In genomic region chr1:73978576-73978975, GRCm38 (mm10) we compare ENCODE assay signal across 21 mouse cellular contexts.
A peak's percentile ranks its signal among the peaks of the same experiment; 100 is the strongest.
DNase-seq lines count a peak whose midpoint lies in the region; ATAC-seq and TF ChIP-seq lines count a peak whose summit lies in the region.
"Had no signal": no experiment of that assay in that cellular context is flagged by ENCODE, and none has a peak within 500 bp of the region (broad histone marks: within the 10 kb centered on the region; RNA-seq: fewer than 3 reads in every experiment).

No protein-coding gene starts in this region.

- H3K4me2 ChIP-seq in heart, embryonic 11.5 days, result no peak overlapping the region
- no peak overlapping the region for H3K4me2 ChIP-seq in hindbrain, embryonic 13.5 days
- no peak overlapping the region for H3K4me2 ChIP-seq in heart, embryonic 16.5 days (ENCODE audit: low read depth, low read length)
- no peak overlapping the region for H3K4me2 ChIP-seq in intestine, embryonic 16.5 days (ENCODE audit: low read depth, low read length)
- H3K4me2 ChIP-seq: embryonic facial prominence, embryonic 15.5 days; liver, embryonic 15.5 days; lung, embryonic 15.5 days had no signal

- peak in 1 of 2 experiments; percentile 53 for DNase-seq in heart, adult 2 months
- DNase-seq in hindbrain, embryonic 10.5 days (ENCODE audit: low spot score), result no peak
- DNase-seq in 416B (ENCODE audit: low read depth), result peak; percentile 8
- DNase-seq: adrenal gland, adult 2 months; B cell, adult 2 months; liver; lung, postnatal 36 days had no signal

- 0 out of 2 replicates have a peak, but pooled peaks have one; percentile 9 for TF ChIP-seq EP300 in heart, adult 2 months (IDR thresholded peaks at IDR 0.05; ENCODE audit: insufficient read depth, low read depth, low read length)

- peaks cover 59% of the 10 kb centered on the region for H3K36me3 ChIP-seq in heart, adult 2 months (ENCODE audit: control insufficient read depth, insufficient read depth, low read length)
- peaks cover 25% of the 10 kb centered on the region for H3K36me3 ChIP-seq in heart, embryonic 11.5 days (ENCODE audit: control insufficient read depth, insufficient read depth, low read length)
- peaks cover 3% of the 10 kb centered on the region; the same call in 1 of the 2 replicates for H3K36me3 ChIP-seq in hindbrain, embryonic 13.5 days
- H3K36me3 ChIP-seq in hindbrain, embryonic 10.5 days, result peaks cover 47% of the 10 kb centered on the region
- peaks cover 38% of the 10 kb centered on the region for H3K36me3 ChIP-seq in heart, embryonic 16.5 days (ENCODE audit: control insufficient read depth, insufficient read depth)
- H3K36me3 ChIP-seq in intestine, embryonic 16.5 days (ENCODE audit: control insufficient read depth, insufficient read depth, low read length), result no peaks in the 10 kb centered on the region
- H3K36me3 ChIP-seq: G1E had no signal

- ATAC-seq in heart, embryonic 11.5 days (replicated peaks; ENCODE audit: insufficient number of reproducible peaks, low FRiP score, low TSS enrichment), result no peak
- ATAC-seq in hindbrain, embryonic 13.5 days (ENCODE audit: low FRiP score), result no peak
- ATAC-seq in heart, embryonic 16.5 days (replicated peaks; ENCODE audit: extremely low read depth, insufficient read depth, low FRiP score), result no peak
- ATAC-seq in intestine, embryonic 16.5 days, result no peak
- ATAC-seq: inflammation-experienced regulatory T-cells, adult 6 months; Patski had no signal

- no peak for TF ChIP-seq POLR2A in heart, adult 2 months (IDR thresholded peaks at IDR 0.05; ENCODE audit: insufficient read depth, low read depth, low read length)

- peak overlapping the region; percentile 71 for H3K27ac ChIP-seq in heart, adult 2 months
- no peak overlapping the region for H3K27ac ChIP-seq in heart, embryonic 11.5 days (ENCODE audit: low read depth, low read length)
- peak overlapping the region; percentile 62 for H3K27ac ChIP-seq in hindbrain, embryonic 13.5 days
- H3K27ac ChIP-seq in hindbrain, embryonic 10.5 days, result no peak overlapping the region
- peak overlapping the region; percentile 80 for H3K27ac ChIP-seq in heart, embryonic 16.5 days (ENCODE audit: low read length)
- H3K27ac ChIP-seq in intestine, embryonic 16.5 days (ENCODE audit: low read length), result no peak overlapping the region
- H3K27ac ChIP-seq: embryonic facial prominence, embryonic 15.5 days; kidney, postnatal 0 days; liver, embryonic 15.5 days; lung, embryonic 15.5 days had no signal

- no peak overlapping the region for H3K9ac ChIP-seq in heart, adult 2 months (ENCODE audit: low read depth, low read length)
- H3K9ac ChIP-seq in heart, embryonic 11.5 days (ENCODE audit: low read depth, low read length), result no peak overlapping the region
- no peak overlapping the region for H3K9ac ChIP-seq in hindbrain, embryonic 13.5 days
- H3K9ac ChIP-seq in heart, embryonic 16.5 days (ENCODE audit: low read length), result peak overlapping the region; percentile 11; the same call in 1 of the 2 replicates
- H3K9ac ChIP-seq in intestine, embryonic 16.5 days (ENCODE audit: low read depth, low read length), result no peak overlapping the region
- H3K9ac ChIP-seq: embryonic facial prominence, embryonic 15.5 days; liver, embryonic 15.5 days; lung, embryonic 15.5 days had no signal

- 90% methylated on average over 1 of the region's 1 CpGs for WGBS in heart, adult 2 months
- WGBS in heart, embryonic 11.5 days (ENCODE audit: insufficient replicate concordance), result 100% methylated on average over 1 of the region's 1 CpGs
- 100% methylated on average over 1 of the region's 1 CpGs for WGBS in hindbrain, embryonic 13.5 days
- 100% methylated on average over 1 of the region's 1 CpGs for WGBS in hindbrain, embryonic 10.5 days
- 93% methylated on average over 1 of the region's 1 CpGs for WGBS in heart, embryonic 16.5 days
- 96% methylated on average over 1 of the region's 1 CpGs for WGBS in intestine, embryonic 16.5 days

- no peaks in the 10 kb centered on the region for H3K9me3 ChIP-seq in heart, embryonic 11.5 days (replicated peaks; ENCODE audit: control insufficient read depth, low read length)
- H3K9me3 ChIP-seq in hindbrain, embryonic 13.5 days, result no peaks in the 10 kb centered on the region
- no peaks in the 10 kb centered on the region for H3K9me3 ChIP-seq in hindbrain, embryonic 10.5 days
- no peaks in the 10 kb centered on the region for H3K9me3 ChIP-seq in heart, embryonic 16.5 days (replicated peaks; ENCODE audit: control insufficient read depth, low read length)
- no peaks in the 10 kb centered on the region for H3K9me3 ChIP-seq in intestine, embryonic 16.5 days (ENCODE audit: control insufficient read depth, low read length)
- H3K9me3 ChIP-seq: embryonic facial prominence, embryonic 15.5 days; G1E; limb, embryonic 10.5 days; liver, embryonic 15.5 days; lung, embryonic 15.5 days; megakaryocyte, embryonic 14.5 days had no signal

- intact Hi-C loops in heart, adult 2 months (cut with DNase I), result loop anchor here (2.0 kb wide), 1 partner anchor 62 kb away; no protein-coding TSS in a partner anchor

- no peak for TF ChIP-seq CTCF in heart, adult 2 months (IDR thresholded peaks at IDR 0.05)

- no peaks in the 10 kb centered on the region for H3K27me3 ChIP-seq in heart, adult 2 months (ENCODE audit: control insufficient read depth, insufficient read depth, low read length)
- no peaks in the 10 kb centered on the region for H3K27me3 ChIP-seq in heart, embryonic 11.5 days (ENCODE audit: control insufficient read depth, insufficient read depth, low read length)
- H3K27me3 ChIP-seq in hindbrain, embryonic 13.5 days, result no peaks in the 10 kb centered on the region
- H3K27me3 ChIP-seq in hindbrain, embryonic 10.5 days (ENCODE audit: insufficient read depth, poor library complexity, severe bottlenecking), result no peaks in the 10 kb centered on the region
- no peaks in the 10 kb centered on the region for H3K27me3 ChIP-seq in heart, embryonic 16.5 days (ENCODE audit: control insufficient read depth, insufficient read depth, low read length)
- H3K27me3 ChIP-seq in intestine, embryonic 16.5 days (replicated peaks; ENCODE audit: control insufficient read depth, insufficient read depth, low read length), result no peaks in the 10 kb centered on the region
- H3K27me3 ChIP-seq: CH12.LX; embryonic facial prominence, embryonic 15.5 days; liver, embryonic 15.5 days; lung, embryonic 15.5 days; Patski had no signal

- no peak overlapping the region for H3K4me3 ChIP-seq in heart, adult 2 months
- no peak overlapping the region for H3K4me3 ChIP-seq in heart, embryonic 11.5 days (ENCODE audit: low read depth, low read length)
- no peak overlapping the region for H3K4me3 ChIP-seq in hindbrain, embryonic 13.5 days
- no peak overlapping the region for H3K4me3 ChIP-seq in hindbrain, embryonic 10.5 days
- H3K4me3 ChIP-seq in heart, embryonic 16.5 days (ENCODE audit: low read length), result no peak overlapping the region
- H3K4me3 ChIP-seq in intestine, embryonic 16.5 days (ENCODE audit: low read length), result no peak overlapping the region
- H3K4me3 ChIP-seq: embryonic facial prominence, embryonic 15.5 days; limb, embryonic 10.5 days; liver, embryonic 15.5 days; lung, embryonic 15.5 days; megakaryocyte, embryonic 14.5 days had no signal

- no peaks in the 10 kb centered on the region; the same call in 1 of the 2 replicates for H3K79me2 ChIP-seq in heart, adult 2 months (replicated peaks; ENCODE audit: control insufficient read depth, insufficient read depth, low read length)

- H3K4me1 ChIP-seq in heart, adult 2 months (ENCODE audit: control insufficient read depth, insufficient read depth, low read length), result peaks cover 11% of the 10 kb centered on the region
- peaks cover 43% of the 10 kb centered on the region for H3K4me1 ChIP-seq in heart, embryonic 11.5 days (ENCODE audit: control insufficient read depth, insufficient read depth, low read length)
- peaks cover 12% of the 10 kb centered on the region for H3K4me1 ChIP-seq in hindbrain, embryonic 13.5 days (replicated peaks)
- H3K4me1 ChIP-seq in hindbrain, embryonic 10.5 days (replicated peaks), result peaks cover 8% of the 10 kb centered on the region
- H3K4me1 ChIP-seq in heart, embryonic 16.5 days (ENCODE audit: control insufficient read depth, insufficient read depth, low read length), result peaks cover 37% of the 10 kb centered on the region
- 0 out of 2 replicates have a peak, but pooled peaks cover 3% of the 10 kb centered on the region for H3K4me1 ChIP-seq in intestine, embryonic 16.5 days (ENCODE audit: control insufficient read depth, insufficient read depth, low read length)
- H3K4me1 ChIP-seq: liver, embryonic 15.5 days had no signal

Comparison
In these comparisons a context has a peak if more than half of its experiments do, and no peak if none do; other contexts are left out.
1. H3K27ac ChIP-seq: peak in heart, adult 2 months (single experiment), hindbrain, embryonic 13.5 days (single experiment) and heart, embryonic 16.5 days (single experiment); none in heart, embryonic 11.5 days (single experiment), hindbrain, embryonic 10.5 days (single experiment) and intestine, embryonic 16.5 days (single experiment).